Mouse (Mus musculus) thymus, adult 2 months (tissue): ENCODE measurements around the gene Stx1b. TPM values are rescaled to one million over a fixed set of nuclear protein-coding genes. Genes with fewer than 3 reads are reported as not detected.
"Not testable (repeated sequence)": the region's sequence is repeated elsewhere in the genome, so short reads cannot be mapped to it uniquely, and the experiment has no call there.

Source experiments
- DNase-seq: peaks from one replicate; pipeline ENCODE4 v3.0.0; 2021
- H3K27ac ChIP-seq: fragments of 200-500 bp; 2 replicates; pipeline ENCODE4 v1.5.1; 2012; ENCODE audit warnings: low read length, control low read depth; ENCODE audit not compliant: control insufficient read depth, insufficient read depth
- H3K27me3 ChIP-seq: fragments of 200-500 bp; 2 replicates; pipeline ENCODE4 v1.6.1; 2012; ENCODE audit warnings: mild to moderate bottlenecking, low read length, moderate library complexity, mixed read lengths; ENCODE audit not compliant: control insufficient read depth, insufficient read depth
- H3K36me3 ChIP-seq: fragments of 200-500 bp; 2 replicates; pipeline ENCODE4 v1.6.1; 2012; ENCODE audit warnings: mild to moderate bottlenecking, low read length, moderate library complexity; ENCODE audit not compliant: control insufficient read depth, insufficient read depth
- H3K4me1 ChIP-seq: fragments of 200-500 bp; replicated peaks from 2 replicates; pipeline ENCODE4 v1.6.1; 2012; ENCODE audit warnings: low read length; ENCODE audit not compliant: control insufficient read depth, insufficient read depth
- H3K4me3 ChIP-seq: fragments of 200-500 bp; 2 replicates; pipeline ENCODE4 v1.5.1; 2012; ENCODE audit warnings: mild to moderate bottlenecking, low read length, control low read depth, moderate library complexity; ENCODE audit not compliant: control insufficient read depth, insufficient read depth
- CTCF ChIP-seq: fragments of 200-500 bp; IDR thresholded peaks from 2 replicates; pipeline ENCODE4 v1.5.1; 2012; ENCODE audit warnings: mild to moderate bottlenecking, control low read depth, low read length, moderate library complexity, borderline replicate concordance; ENCODE audit not compliant: control insufficient read depth, poor library complexity, insufficient read depth; ENCODE audit errors: extremely low read depth
- POLR2A ChIP-seq: fragments of 200-500 bp; IDR thresholded peaks from 2 replicates; pipeline ENCODE4 v1.6.1; 2012; ENCODE audit warnings: mild to moderate bottlenecking, low read length, control low read depth, moderate library complexity; ENCODE audit not compliant: control insufficient read depth, poor library complexity, insufficient read depth; ENCODE audit errors: extremely low read depth
- WGBS: fragments of 180-500 bp; shearing (Covaris S2); methylation state at CpG from one replicate; pipeline ENCODE4 v1.1.7; 2018; 5-methylcytosine and 5-hydroxymethylcytosine counted together
- polyA plus RNA-seq: library from polyadenylated mRNA; depleted of rRNA; stranded (reverse); fragments of >200 nt; gene quantifications from 2 replicates; pipeline ENCODE4 v1.2.3, GENCODE M21; 2012

The Stx1b gene
- polyA plus RNA-seq, 1 experiment: 4.2 TPM

DNA sequence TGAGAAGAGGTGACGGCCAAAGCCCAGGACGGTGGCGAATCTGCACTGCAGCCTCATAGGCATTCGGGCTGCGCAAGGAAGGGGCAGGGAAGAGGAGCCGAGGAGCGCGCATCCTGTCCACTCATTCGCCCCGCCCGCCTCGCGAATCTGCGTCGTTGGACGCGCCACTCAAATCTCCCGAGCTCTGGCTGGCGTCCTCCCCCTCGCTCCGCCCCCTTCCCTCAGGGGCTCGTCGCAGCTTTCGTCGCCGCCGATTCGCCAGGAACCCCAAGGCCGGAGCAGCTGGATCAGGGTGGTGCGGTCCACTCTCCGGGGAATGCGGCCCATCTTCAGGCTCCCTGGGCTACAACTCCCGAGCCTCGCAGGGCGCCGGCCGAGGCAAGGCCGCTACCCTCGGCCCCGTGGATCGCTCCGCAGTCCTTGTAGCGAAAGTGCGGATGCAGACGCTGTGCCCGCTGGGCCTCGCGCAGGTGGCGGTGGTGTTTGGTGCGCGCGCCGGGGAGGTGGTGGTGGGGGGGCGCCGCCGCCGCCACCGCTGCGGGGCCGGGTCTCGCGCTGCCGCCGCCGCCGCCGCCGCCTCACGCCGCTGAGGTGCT lies 47.4 kb downstream of the Stx1b start:
- Histone ChIP-seq H3K27me3 (no peaks in the 10 kb centered on the region), H3K4me3 (peak overlapping the region; percentile 70), H3K36me3 (peaks cover 20% of the 10 kb centered on the region), H3K4me1 (peaks cover 5% of the 10 kb centered on the region), H3K27ac (peak overlapping the region; percentile 75)
- DNase-seq: peak; percentile 93
- WGBS: under 1% methylated on average over 70 of the region's 70 CpGs
- TF ChIP-seq CTCF: no peak
- TF ChIP-seq POLR2A: peak; percentile 49; the same call in 1 of the 2 replicates

DNA sequence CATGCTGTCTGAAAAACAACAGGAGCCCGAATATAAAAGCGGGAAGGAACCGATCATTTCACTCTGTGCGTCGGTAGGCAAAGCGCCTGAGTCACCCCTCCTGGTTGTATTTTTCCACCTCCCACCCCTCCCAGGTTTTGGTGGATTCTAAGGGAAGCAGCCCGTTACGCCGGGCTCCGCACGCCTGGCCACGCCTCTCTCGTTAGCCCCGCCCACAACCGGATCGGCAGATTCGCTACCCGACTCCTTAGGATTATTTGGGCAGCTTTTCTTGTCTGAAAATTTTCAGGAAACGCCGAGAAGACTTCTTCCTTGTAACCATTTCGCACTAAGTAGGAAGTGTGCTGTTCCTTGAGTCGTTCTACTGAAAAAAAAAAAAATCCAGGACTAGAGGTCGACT lies 47.9 kb downstream of the Stx1b start, which contains the start of gene Setd1a:
Setd1a (plus strand) TSS at position 245 of the 400 bp plus-strand sequence.
- Histone ChIP-seq H3K27ac (peak within 1 kb of the TSS; percentile 75), H3K27me3 (no peaks in the 10 kb centered on the region), H3K36me3 (peaks cover 14% of the 10 kb centered on the region), H3K4me1 (peaks cover 7% of the 10 kb centered on the region), H3K4me3 (peak within 1 kb of the TSS; percentile 70)
- under 1% methylated on average over 23 of the region's 23 CpGs for WGBS
- TF ChIP-seq POLR2A (no peak), CTCF (no peak)
- peak; percentile 82 for DNase-seq

DNA sequence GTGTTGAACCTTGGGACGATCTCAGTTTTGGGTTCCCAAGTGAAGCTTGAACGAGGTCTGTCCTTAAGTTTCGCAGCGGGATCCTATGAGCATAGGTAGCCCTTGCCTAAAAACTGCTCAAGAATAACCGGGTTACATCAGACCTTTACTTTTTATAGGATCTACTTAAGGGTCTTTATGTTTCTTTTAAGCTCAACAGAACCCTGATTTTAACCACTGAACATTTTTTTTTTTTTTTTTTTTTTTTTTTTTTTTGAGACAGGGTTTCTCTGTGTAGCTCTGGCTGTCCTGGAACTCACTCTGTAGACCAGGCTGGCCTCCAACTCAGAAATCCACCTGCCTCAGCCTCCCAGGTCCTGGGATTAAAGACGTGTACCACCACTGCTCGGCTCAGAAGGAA lies 48.5 kb downstream of the Stx1b start:
- H3K27ac ChIP-seq, DNase-seq, H3K27me3 ChIP-seq, H3K4me3 ChIP-seq, H3K36me3 ChIP-seq: not testable (repeated sequence)
- 71% methylated on average over 7 of the region's 7 CpGs for WGBS
- peaks cover 11% of the 10 kb centered on the region for H3K4me1 ChIP-seq

DNA sequence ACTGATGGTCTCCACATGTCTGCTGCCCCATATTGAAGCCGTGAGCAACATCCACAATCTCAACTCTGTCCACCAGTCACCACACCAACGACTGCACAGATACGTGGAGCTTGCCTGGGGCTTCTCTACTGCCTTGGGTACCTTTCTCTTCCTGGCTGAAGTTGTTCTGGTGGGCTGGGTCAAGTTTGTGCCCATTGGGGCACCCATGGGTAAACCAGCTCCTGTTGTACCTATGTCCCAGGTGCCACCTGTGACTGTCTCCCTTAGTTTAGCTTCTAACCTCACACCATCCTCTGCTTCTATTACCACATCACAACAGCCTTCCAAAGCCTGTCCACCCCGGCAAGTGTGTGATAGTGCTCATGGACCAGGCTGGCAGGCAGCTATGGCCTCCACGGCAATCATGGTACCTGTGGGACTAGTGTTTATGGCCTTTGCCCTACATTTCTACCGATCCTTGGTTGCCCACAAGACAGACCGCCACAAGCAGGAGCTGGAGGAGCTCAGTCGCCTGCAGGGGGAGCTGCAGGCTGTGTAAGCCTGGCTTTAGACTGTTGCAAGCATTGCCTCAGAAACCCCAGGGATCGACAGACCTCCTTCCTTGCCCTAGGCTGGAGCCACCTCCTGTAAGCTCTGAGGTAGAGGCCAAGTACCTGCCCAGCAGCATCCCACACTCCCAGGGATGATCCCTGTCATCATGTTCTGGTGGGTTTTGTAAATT lies 50.5 kb downstream of the Stx1b start:
- TF ChIP-seq POLR2A (no peak), CTCF (peak; percentile 95)
- Histone ChIP-seq H3K27ac (no peak overlapping the region), H3K36me3 (no peaks in the 10 kb centered on the region), H3K4me1 (peaks cover 30% of the 10 kb centered on the region), H3K4me3 (no peak overlapping the region), H3K27me3 (no peaks in the 10 kb centered on the region)
- DNase-seq: peak; percentile 70
- 36% methylated on average over 9 of the region's 9 CpGs for WGBS

DNA sequence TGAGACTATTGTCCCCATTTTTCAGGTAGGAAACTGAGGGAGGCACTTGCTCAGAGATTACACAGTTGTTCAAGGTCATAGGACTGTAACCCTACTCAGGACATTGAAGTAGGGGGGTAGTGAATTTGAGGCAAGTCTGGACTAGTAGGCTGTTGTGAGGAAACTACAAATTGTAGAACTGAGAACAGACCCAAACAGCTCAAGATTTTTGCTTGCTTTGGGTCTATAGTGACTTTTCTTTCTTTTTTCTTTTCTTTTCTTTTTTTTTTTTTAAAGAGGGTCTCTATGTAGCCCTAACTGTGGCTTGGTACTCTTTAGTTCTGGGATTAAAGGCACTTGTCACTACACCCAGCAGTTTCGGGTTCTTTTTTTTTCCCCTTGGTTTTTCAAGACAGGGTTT lies 51.8 kb downstream of the Stx1b start:
- WGBS: 95% methylated on average over 1 of the region's 1 CpGs
- H3K4me3 ChIP-seq: no peak overlapping the region
- no peaks in the 10 kb centered on the region for H3K27me3 ChIP-seq
- DNase-seq: no peak
- no peak overlapping the region for H3K27ac ChIP-seq
- no peaks in the 10 kb centered on the region for H3K36me3 ChIP-seq
- H3K4me1 ChIP-seq: peaks cover 29% of the 10 kb centered on the region
- TF ChIP-seq CTCF (no peak), POLR2A (no peak)

DNA sequence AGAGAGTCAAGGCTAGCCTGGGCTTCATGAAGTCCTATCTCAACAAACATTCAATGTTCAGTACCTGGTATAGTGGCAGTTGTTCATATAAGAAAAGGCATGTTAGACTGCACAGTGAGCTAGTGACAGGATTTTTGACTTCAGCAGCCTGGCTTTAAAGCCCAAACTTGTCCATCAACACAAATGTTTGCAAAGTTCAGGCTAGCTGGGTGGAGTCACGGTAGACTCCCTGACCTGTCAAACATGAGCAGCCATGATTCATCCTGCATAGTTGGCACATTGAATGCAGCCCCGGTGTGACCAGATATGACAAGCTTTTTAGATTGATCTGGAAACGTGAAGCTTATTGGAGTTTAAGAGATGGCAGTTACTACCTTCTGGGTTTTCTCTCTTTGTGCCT lies 52.3 kb downstream of the Stx1b start:
- peaks cover 29% of the 10 kb centered on the region for H3K4me1 ChIP-seq
- no peak overlapping the region for H3K27ac ChIP-seq
- H3K36me3 ChIP-seq: no peaks in the 10 kb centered on the region
- 89% methylated on average over 3 of the region's 3 CpGs for WGBS
- H3K4me3 ChIP-seq: no peak overlapping the region
- H3K27me3 ChIP-seq: no peaks in the 10 kb centered on the region
- TF ChIP-seq POLR2A (no peak), CTCF (no peak)
- no peak for DNase-seq
